Mouse (Mus musculus) urinary bladder, postnatal 4 days (tissue): ENCODE measurements around the gene Gabarap.
A peak's percentile ranks its signal among the peaks of the same experiment; 100 is the strongest.
"Not testable (repeated sequence)": the region's sequence is repeated elsewhere in the genome, so short reads cannot be mapped to it uniquely, and the experiment has no call there.

Experiments used
- DNase-seq, 2 experiments: peaks; one replicate each; pipeline ENCODE4 v3.0.0; 2021 to 2022; ENCODE audit warnings: low spot score in 2 of 2

The Gabarap gene

GRCm38 (mm10) chr11:69990850-69991691, at the start of gene Gabarap:
TSS of gene Gabarap (plus strand) at chr11:69991143.
- DNase-seq, result peak; percentile 94 to 96

- no peak for DNase-seq
These were observed 45.7 kb upstream of the Gabarap start for GRCm38 (mm10) chr11:69945216-69945615.

GRCm38 (mm10) chr11:69945997-69946891, 44.7 kb upstream of the Gabarap start:
- DNase-seq, result no peak

GRCm38 (mm10) chr11:69947337-69948065, 43.4 kb upstream of the Gabarap start:
- peak in 1 of 2 experiments; percentile 55 for DNase-seq

GRCm38 (mm10) chr11:69948066-69948762, 42.7 kb upstream of the Gabarap start, which contains the start of gene Slc2a4:
TSS of gene Slc2a4 (minus strand) at chr11:69948188.
- DNase-seq, result peak; percentile 93 to 96

- DNase-seq, result peak; percentile 79 to 86
These were observed 42.2 kb upstream of the Gabarap start for GRCm38 (mm10) chr11:69948763-69949150.

GRCm38 (mm10) chr11:69950807-69951459, 40.0 kb upstream of the Gabarap start:
- no peak for DNase-seq

GRCm38 (mm10) chr11:69952274-69952673, 38.7 kb upstream of the Gabarap start:
- DNase-seq, result no peak

GRCm38 (mm10) chr11:69953267-69953915, 37.6 kb upstream of the Gabarap start:
- DNase-seq, result no peak

- not testable (repeated sequence) for DNase-seq
These were observed 35.3 kb upstream of the Gabarap start for GRCm38 (mm10) chr11:69955618-69956017.

- DNase-seq, result no peak
These were observed 34.7 kb upstream of the Gabarap start for GRCm38 (mm10) chr11:69956218-69956617.

- DNase-seq, result no peak
These were observed 30.3 kb upstream of the Gabarap start for GRCm38 (mm10) chr11:69960616-69961015.

- no peak for DNase-seq
These were observed 29.1 kb upstream of the Gabarap start for GRCm38 (mm10) chr11:69961841-69962240.

GRCm38 (mm10) chr11:69964650-69965270, 26.2 kb upstream of the Gabarap start, which contains the start of gene Cldn7:
TSS of gene Cldn7 (plus strand) at chr11:69964779.
- no peak for DNase-seq

GRCm38 (mm10) chr11:69965271-69966005, 25.5 kb upstream of the Gabarap start:
- peak in 1 of 2 experiments; percentile 58 for DNase-seq

GRCm38 (mm10) chr11:69966006-69966859, 24.7 kb upstream of the Gabarap start:
- peak in 1 of 2 experiments; percentile 45 for DNase-seq

- DNase-seq, result no peak
These were observed 24.0 kb upstream of the Gabarap start for GRCm38 (mm10) chr11:69966860-69967517.
